ENCODE assay signal across 8 mouse cellular contexts in the genomic region with DNA sequence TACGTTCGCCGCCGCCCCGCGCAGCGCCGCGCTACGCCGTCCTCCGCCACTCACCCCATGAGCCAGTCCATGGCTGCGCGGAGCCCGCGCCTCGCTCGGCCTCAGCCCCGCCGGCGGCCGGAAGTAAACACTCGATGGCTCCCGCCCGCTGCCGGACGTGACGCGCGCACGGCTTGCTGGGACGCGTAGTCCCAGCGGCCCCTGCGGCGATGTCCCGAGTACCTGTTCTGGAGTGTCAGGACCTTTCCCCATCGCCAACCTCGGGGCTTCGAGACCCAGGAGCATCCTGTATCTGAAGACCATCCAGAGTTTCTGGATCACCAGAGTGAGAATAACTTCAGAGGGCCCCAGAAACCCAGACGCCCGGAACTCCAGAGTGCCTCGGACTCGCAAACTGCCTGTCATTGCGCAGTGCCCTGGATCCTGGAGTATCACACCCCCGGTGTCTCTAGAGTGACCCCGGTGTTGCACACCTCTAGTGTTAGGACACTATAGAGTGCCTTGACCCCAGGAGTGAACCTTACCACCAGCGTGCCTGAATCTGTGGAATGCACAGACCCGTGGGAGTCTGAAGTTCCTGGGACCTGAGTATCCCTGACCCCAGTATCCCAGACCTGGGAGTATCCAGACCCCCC. TPM values are rescaled to one million over a fixed set of nuclear protein-coding genes. Genes with fewer than 3 reads are reported as not detected.
A peak's percentile ranks its signal among the peaks of the same experiment; 100 is the strongest.
DNase-seq lines count a peak whose midpoint lies in the region; ATAC-seq lines count a peak whose summit lies in the region.

Gene Mob2, minus strand, starts transcription at position 135 of the 635 bp plus-strand sequence.

- peaks cover 12% of the 10 kb centered on the region for H3K4me1 ChIP-seq in intestine, embryonic 14.5 days (replicated peaks; ENCODE audit: control insufficient read depth, insufficient read depth, low read length)

- under 1% methylated on average over 49 of the region's 49 CpGs for WGBS in intestine, embryonic 14.5 days

- peak within 1 kb of the TSS; percentile 91 for H3K4me2 ChIP-seq in intestine, embryonic 14.5 days (ENCODE audit: low read length)

- H3K9ac ChIP-seq in intestine, embryonic 14.5 days (ENCODE audit: low read length), result peak within 1 kb of the TSS; percentile 90

- H3K9me3 ChIP-seq in intestine, embryonic 14.5 days (ENCODE audit: control insufficient read depth, low read length), result no peaks in the 10 kb centered on the region

- peaks cover 8% of the 10 kb centered on the region for H3K36me3 ChIP-seq in intestine, embryonic 14.5 days (ENCODE audit: control insufficient read depth, insufficient read depth, low read length)

- intact Hi-C loops in gastrocnemius, postnatal 36 days (cut with DNase I), result loop anchor here (5.0 kb wide), 1 partner anchor 36 kb away; the partner anchor contains the start of gene Dusp8
- intact Hi-C loops in left cerebral cortex, postnatal 10 days (cut with DNase I), result no loop called here

- DNase-seq in adrenal gland, adult 2 months, result peak; percentile 95
- DNase-seq in embryo, embryonic 11.5 days (ENCODE audit: low read depth, low spot score), result peak; percentile 78
- peak; percentile 86 to 88 for DNase-seq in gastrocnemius, postnatal 36 days
- peak; percentile 93 for DNase-seq in intestine, embryonic 14.5 days (ENCODE audit: low spot score)
- DNase-seq in left cerebral cortex, postnatal 10 days (ENCODE audit: extremely low spot score in 1 of 2, low spot score in 2 of 2), result peak; percentile 79 to 93
- DNase-seq in right cerebral cortex, postnatal 10 days (ENCODE audit: low spot score in 2 of 2), result peak; percentile 92 to 93
- peak; percentile 92 for DNase-seq in urinary bladder, postnatal 14 days (ENCODE audit: low spot score)

- H3K27me3 ChIP-seq in intestine, embryonic 14.5 days (replicated peaks; ENCODE audit: control insufficient read depth, insufficient read depth, low read length), result no peaks in the 10 kb centered on the region

- ATAC-seq in intestine, embryonic 14.5 days (replicated peaks; ENCODE audit: low FRiP score, low TSS enrichment, low read depth), result peak; percentile 96
- peak; percentile 82 for ATAC-seq in megakaryocyte progenitor cell, adult 5-6 weeks (replicated peaks; ENCODE audit: poor library complexity)

- peak within 1 kb of the TSS; percentile 62; the same call in 1 of the 2 replicates for H3K27ac ChIP-seq in intestine, embryonic 14.5 days (ENCODE audit: low read depth)

- H3K4me3 ChIP-seq in intestine, embryonic 14.5 days (ENCODE audit: low read depth, low read length), result peak within 1 kb of the TSS; percentile 86

RNA-seq across cellular contexts. Expression of gene Mob2, which starts in this region (rescaled TPM):
- 10 to 100 TPM; 52.3 to 59.3 TPM for total RNA-seq in adrenal gland, adult 2 months (2021)
- polyA plus RNA-seq in adrenal gland, adult 2 months (2012; rRNA removed), result 33.1 and 38.2 TPM in 2 replicates
- total RNA-seq in gastrocnemius, postnatal 36 days (2021), result 10 to 100 TPM; 40.2 to 43.7 TPM
- polyA plus RNA-seq in intestine, embryonic 14.5 days (2014; fragmentation: Nextera tagmentation; extraction: Ambion mirVana), result 63.0 and 64.8 TPM in 2 replicates
- 10 to 100 TPM; 23.6 to 26.7 TPM for total RNA-seq in left cerebral cortex, postnatal 10 days (2021)
- total RNA-seq in megakaryocyte progenitor cell, adult 5-6 weeks (2015), result 45.3 and 45.9 TPM in 2 replicates
- 45.9 and 47.1 TPM in 2 replicates for total RNA-seq in megakaryocyte progenitor cell, adult 5-6 weeks (2017)

Comparison
In these comparisons a context has a peak if more than half of its experiments do, and no peak if none do; other contexts are left out.
1. Peak in every context shown above with its lines: DNase-seq, ATAC-seq, H3K4me3 ChIP-seq and H3K27ac ChIP-seq.